ENCODE assay signal across 9 mouse cellular contexts in the genomic region with DNA sequence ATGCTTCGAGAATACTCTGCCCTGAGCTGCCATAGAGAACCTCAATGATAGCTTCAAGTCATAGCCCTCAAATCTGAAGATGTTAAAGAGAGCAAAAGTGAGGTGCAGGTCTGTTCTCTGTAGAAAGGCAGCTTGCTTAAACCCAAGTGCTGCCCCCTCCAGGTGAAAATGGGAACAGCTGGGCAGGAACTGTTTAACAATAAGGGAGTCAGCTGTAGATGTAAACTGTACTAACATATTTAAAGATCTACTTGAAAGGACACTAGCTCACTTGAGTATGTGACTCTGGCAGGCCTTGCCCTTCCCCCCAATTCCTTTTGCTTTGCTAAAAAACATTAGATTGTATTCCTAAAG.
A peak's percentile ranks its signal among the peaks of the same experiment; 100 is the strongest.
DNase-seq lines count a peak whose midpoint lies in the region; ATAC-seq lines count a peak whose summit lies in the region.
"Had no signal": no experiment of that assay in that cellular context is flagged by ENCODE, and none has a peak within 500 bp of the region (broad histone marks: within the 10 kb centered on the region; RNA-seq: fewer than 3 reads in every experiment).

No protein-coding gene starts in this region.

- no peak overlapping the region for H3K27ac ChIP-seq in kidney, embryonic 14.5 days (ENCODE audit: low read depth, low read length)
- H3K27ac ChIP-seq: embryonic facial prominence, embryonic 15.5 days had no signal

- no peak overlapping the region for H3K4me2 ChIP-seq in kidney, embryonic 14.5 days (replicated peaks; ENCODE audit: low read depth, low read length)
- H3K4me2 ChIP-seq: embryonic facial prominence, embryonic 15.5 days had no signal

- peak; percentile 84 for DNase-seq in kidney, adult 18-20 months
- peak; percentile 73 for DNase-seq in ES-CJ7 (ENCODE audit: low read depth, low spot score)
- DNase-seq in adrenal gland, postnatal 25 days, result peak; percentile 57
- DNase-seq in embryo, embryonic 11.5 days (ENCODE audit: low read depth, low spot score), result peak; percentile 19
- DNase-seq in layer of hippocampus, postnatal 25 days (ENCODE audit: extremely low spot score in 1 of 2, low spot score in 1 of 2), result peak; percentile 16 to 58
- peak; percentile 5 for DNase-seq in retina, postnatal 7 days (ENCODE audit: low read depth, low spot score)
- no peak for DNase-seq in spleen, postnatal 36 days (ENCODE audit: low spot score in 2 of 2)

- no peaks in the 10 kb centered on the region for H3K36me3 ChIP-seq in kidney, embryonic 14.5 days (ENCODE audit: control insufficient read depth, insufficient read depth, low read length)
- H3K36me3 ChIP-seq: embryonic facial prominence, embryonic 15.5 days had no signal

- H3K9me3 ChIP-seq in kidney, embryonic 14.5 days (ENCODE audit: control insufficient read depth, low read length), result no peaks in the 10 kb centered on the region
- H3K9me3 ChIP-seq: embryonic facial prominence, embryonic 15.5 days had no signal

- WGBS in kidney, embryonic 14.5 days, result 73% methylated on average over 1 of the region's 1 CpGs

- no peak for ATAC-seq in kidney, embryonic 14.5 days (ENCODE audit: low FRiP score, low TSS enrichment)

- H3K4me1 ChIP-seq in kidney, embryonic 14.5 days (ENCODE audit: control insufficient read depth, insufficient read depth, low read length), result no peaks in the 10 kb centered on the region
- H3K4me1 ChIP-seq: embryonic facial prominence, embryonic 15.5 days had no signal

- no peak overlapping the region for H3K4me3 ChIP-seq in kidney, embryonic 14.5 days (ENCODE audit: low read length)
- H3K4me3 ChIP-seq: embryonic facial prominence, embryonic 15.5 days had no signal

- H3K9ac ChIP-seq in kidney, embryonic 14.5 days (ENCODE audit: low read depth, low read length), result no peak overlapping the region
- H3K9ac ChIP-seq: embryonic facial prominence, embryonic 15.5 days had no signal

- no peaks in the 10 kb centered on the region for H3K27me3 ChIP-seq in kidney, embryonic 14.5 days (ENCODE audit: control insufficient read depth, insufficient read depth, low read length)
- H3K27me3 ChIP-seq: embryonic facial prominence, embryonic 15.5 days had no signal

Comparison
In these comparisons a context has a peak if more than half of its experiments do, and no peak if none do; other contexts are left out.
1. DNase-seq: peak in kidney, adult 18-20 months (single experiment), ES-CJ7 (single experiment), adrenal gland, postnatal 25 days (single experiment), embryo, embryonic 11.5 days (single experiment), layer of hippocampus, postnatal 25 days (2 of 2) and retina, postnatal 7 days (single experiment); none in spleen, postnatal 36 days (0 of 2).